Mouse (Mus musculus) heart, postnatal 10 days (tissue): ENCODE data around the gene Hlcs. TPM values are rescaled to one million over a fixed set of nuclear protein-coding genes. Genes with fewer than 3 reads are reported as not detected.
A peak's percentile ranks its signal among the peaks of the same experiment; 100 is the strongest.

Experiments used
- DNase-seq, 2 experiments: peaks; one replicate each; pipeline ENCODE4 v3.0.0; 2021
- intact Hi-C: fragments of 180-260 bp; cut with DNase I; formaldehyde crosslinking; loops from one replicate; pipeline ENCODE4 v1.15.1; 2025
- total RNA-seq, 2 experiments: library from RNA; stranded (reverse); gene quantifications; 2 replicates each; pipeline ENCODE4 v1.2.3; 2021

The Hlcs gene
- total RNA-seq, 2 experiments from 2014 or later = 6.9 to 7.5 TPM

GRCm38 (mm10) chr16:94328881-94329867 is 15.8 kb upstream of the Hlcs start:
- DNase-seq = no peak
- intact Hi-C loops = no loop called here

- intact Hi-C loops = no loop called here
- DNase-seq = peak; percentile 68 to 73
Measured at GRCm38 (mm10) chr16:94327781-94328711, 14.7 kb upstream of the Hlcs start, which contains the start of gene Ripply3. Gene Ripply3, plus strand, starts transcription at chr16:94328420.

GRCm38 (mm10) chr16:94326008-94326407 is 12.6 kb upstream of the Hlcs start:
- intact Hi-C loops = no loop called here
- no peak for DNase-seq

GRCm38 (mm10) chr16:94323681-94324080 is 10.3 kb upstream of the Hlcs start:
- intact Hi-C loops = no loop called here
- DNase-seq = no peak

GRCm38 (mm10) chr16:94320223-94320622 is 6.9 kb upstream of the Hlcs start:
- intact Hi-C loops = no loop called here
- no peak for DNase-seq

- intact Hi-C loops = no loop called here
- DNase-seq = no peak
Measured at GRCm38 (mm10) chr16:94317752-94318151, 4.4 kb upstream of the Hlcs start.

GRCm38 (mm10) chr16:94315215-94315614 is 1.8 kb upstream of the Hlcs start:
- intact Hi-C loops = no loop called here
- no peak for DNase-seq

GRCm38 (mm10) chr16:94314626-94315025 is 1.3 kb upstream of the Hlcs start:
- intact Hi-C loops = no loop called here
- DNase-seq = no peak

GRCm38 (mm10) chr16:94312663-94313228 is 625 bp downstream of the Hlcs start:
- DNase-seq = peak; percentile 87 to 88
- intact Hi-C loops = loop anchor here (1.0 to 2.0 kb wide), 2 partner anchors 43 to 58 kb away; partner anchors contain the start of genes Pigp and Ttc3

GRCm38 (mm10) chr16:94311931-94312330 is 1.4 kb downstream of the Hlcs start:
- DNase-seq = no peak
- intact Hi-C loops = loop anchor here (2.0 kb wide), 1 partner anchor 59 kb away; the partner anchor contains the start of genes Pigp and Ttc3

GRCm38 (mm10) chr16:94311416-94311815 is 2.0 kb downstream of the Hlcs start:
- DNase-seq = no peak
- intact Hi-C loops = no loop called here

- intact Hi-C loops = loop anchor here (2.0 kb wide), 1 partner anchor 18 kb away; no protein-coding TSS in a partner anchor
Measured at GRCm38 (mm10) chr16:94309025-94309424, 4.3 kb downstream of the Hlcs start.

GRCm38 (mm10) chr16:94307942-94308341 is 5.4 kb downstream of the Hlcs start:
- intact Hi-C loops = loop anchor here (2.0 kb wide), 1 partner anchor 17 kb away; no protein-coding TSS in a partner anchor
- no peak for DNase-seq

More at GRCm38 (mm10) chr16:94309025-94309424, 4.3 kb downstream of the Hlcs start:
- DNase-seq = peak; percentile 61 to 66

GRCm38 (mm10) chr16:94307526-94307925 is 5.8 kb downstream of the Hlcs start:
- no peak for DNase-seq
- intact Hi-C loops = no loop called here

GRCm38 (mm10) chr16:94303203-94303535 is 10.2 kb downstream of the Hlcs start:
- DNase-seq = no peak
- intact Hi-C loops = no loop called here

GRCm38 (mm10) chr16:94302274-94303202 is 10.8 kb downstream of the Hlcs start:
- intact Hi-C loops = no loop called here
- peak; percentile 44 to 53 for DNase-seq

- no peak for DNase-seq
- intact Hi-C loops = no loop called here
Measured at GRCm38 (mm10) chr16:94301696-94302095, 11.7 kb downstream of the Hlcs start.

GRCm38 (mm10) chr16:94301194-94301593 is 12.2 kb downstream of the Hlcs start:
- DNase-seq = no peak
- intact Hi-C loops = no loop called here

GRCm38 (mm10) chr16:94299210-94299609 is 14.2 kb downstream of the Hlcs start:
- no peak for DNase-seq
- intact Hi-C loops = no loop called here
